Mouse (Mus musculus): Measurements from ENCODE around the gene Dglucy. TPM values are rescaled to one million over a fixed set of nuclear protein-coding genes. Genes with fewer than 3 reads are reported as not detected.

Gene Dglucy
- polyA plus RNA-seq, 1 experiment from 2014 or later, result 3.6 TPM

GRCm38 (mm10) chr12:100909765-100910164, 130.9 kb downstream of the Dglucy start:
- Histone ChIP-seq H3K27me3 (ENCODE audit: control insufficient read depth, insufficient read depth, low read length) (peaks cover 3% of the 10 kb centered on the region), H3K27ac (ENCODE audit: low read depth, low read length) (no peak overlapping the region), H3K9me3 (ENCODE audit: control insufficient read depth, low read length) (no peaks in the 10 kb centered on the region), H3K4me3 (ENCODE audit: low read length) (no peak overlapping the region), H3K36me3 (ENCODE audit: control insufficient read depth, insufficient read depth, low read length) (peaks cover 7% of the 10 kb centered on the region; the same call in 1 of the 2 replicates), H3K4me2 (replicated peaks; ENCODE audit: low read depth, low read length) (no peak overlapping the region), H3K4me1 (ENCODE audit: control insufficient read depth, insufficient read depth, low read length) (no peaks in the 10 kb centered on the region), H3K9ac (ENCODE audit: low read depth, low read length) (no peak overlapping the region)
- ATAC-seq (ENCODE audit: low FRiP score, low TSS enrichment), result no peak
- WGBS, result 54% methylated on average over 6 of the region's 6 CpGs

DNA sequence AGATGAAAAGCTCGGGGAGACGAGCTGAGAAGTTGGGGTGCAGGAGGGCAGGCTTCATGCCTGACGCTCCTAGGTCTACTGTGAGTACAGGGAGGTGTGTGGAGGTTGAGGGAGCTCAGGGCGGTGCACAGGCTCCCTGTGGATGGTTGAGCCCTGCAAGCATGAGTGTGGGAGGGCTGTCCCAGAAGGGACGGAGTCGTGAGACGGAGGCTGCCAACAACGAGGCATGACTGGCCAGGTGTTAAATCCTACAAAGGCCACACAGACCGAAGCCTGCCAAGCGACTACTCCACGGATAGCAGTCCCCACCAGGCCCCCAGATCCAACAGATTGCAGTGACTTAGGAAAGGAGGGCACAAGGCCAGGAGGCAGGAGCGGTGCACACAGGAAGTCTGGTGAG, 131.9 kb downstream of the Dglucy start:
- no peak overlapping the region for H3K9ac ChIP-seq (ENCODE audit: low read depth, low read length)
- no peak overlapping the region for H3K27ac ChIP-seq (ENCODE audit: low read depth, low read length)
- ATAC-seq (ENCODE audit: low FRiP score, low TSS enrichment), result no peak
- peaks cover 3% of the 10 kb centered on the region for H3K27me3 ChIP-seq (ENCODE audit: control insufficient read depth, insufficient read depth, low read length)
- no peaks in the 10 kb centered on the region for H3K4me1 ChIP-seq (ENCODE audit: control insufficient read depth, insufficient read depth, low read length)
- H3K4me2 ChIP-seq (replicated peaks; ENCODE audit: low read depth, low read length), result no peak overlapping the region
- 63% methylated on average over 12 of the region's 12 CpGs for WGBS
- no peak overlapping the region for H3K4me3 ChIP-seq (ENCODE audit: low read length)
- no peaks in the 10 kb centered on the region for H3K9me3 ChIP-seq (ENCODE audit: control insufficient read depth, low read length)
- peaks cover 8% of the 10 kb centered on the region; the same call in 1 of the 2 replicates for H3K36me3 ChIP-seq (ENCODE audit: control insufficient read depth, insufficient read depth, low read length)

GRCm38 (mm10) chr12:100924646-100925339, 145.9 kb downstream of the Dglucy start:
- Histone ChIP-seq H3K36me3 (ENCODE audit: control insufficient read depth, insufficient read depth, low read length) (peaks cover 48% of the 10 kb centered on the region), H3K4me3 (ENCODE audit: low read length) (no peak overlapping the region), H3K27me3 (ENCODE audit: control insufficient read depth, insufficient read depth, low read length) (no peaks in the 10 kb centered on the region), H3K9me3 (ENCODE audit: control insufficient read depth, low read length) (no peaks in the 10 kb centered on the region), H3K4me1 (ENCODE audit: control insufficient read depth, insufficient read depth, low read length) (no peaks in the 10 kb centered on the region), H3K9ac (ENCODE audit: low read depth, low read length) (no peak overlapping the region), H3K4me2 (replicated peaks; ENCODE audit: low read depth, low read length) (no peak overlapping the region), H3K27ac (ENCODE audit: low read depth, low read length) (no peak overlapping the region)
- ATAC-seq (ENCODE audit: low FRiP score, low TSS enrichment), result no peak
- WGBS, result 78% methylated on average over 15 of the region's 15 CpGs

DNA sequence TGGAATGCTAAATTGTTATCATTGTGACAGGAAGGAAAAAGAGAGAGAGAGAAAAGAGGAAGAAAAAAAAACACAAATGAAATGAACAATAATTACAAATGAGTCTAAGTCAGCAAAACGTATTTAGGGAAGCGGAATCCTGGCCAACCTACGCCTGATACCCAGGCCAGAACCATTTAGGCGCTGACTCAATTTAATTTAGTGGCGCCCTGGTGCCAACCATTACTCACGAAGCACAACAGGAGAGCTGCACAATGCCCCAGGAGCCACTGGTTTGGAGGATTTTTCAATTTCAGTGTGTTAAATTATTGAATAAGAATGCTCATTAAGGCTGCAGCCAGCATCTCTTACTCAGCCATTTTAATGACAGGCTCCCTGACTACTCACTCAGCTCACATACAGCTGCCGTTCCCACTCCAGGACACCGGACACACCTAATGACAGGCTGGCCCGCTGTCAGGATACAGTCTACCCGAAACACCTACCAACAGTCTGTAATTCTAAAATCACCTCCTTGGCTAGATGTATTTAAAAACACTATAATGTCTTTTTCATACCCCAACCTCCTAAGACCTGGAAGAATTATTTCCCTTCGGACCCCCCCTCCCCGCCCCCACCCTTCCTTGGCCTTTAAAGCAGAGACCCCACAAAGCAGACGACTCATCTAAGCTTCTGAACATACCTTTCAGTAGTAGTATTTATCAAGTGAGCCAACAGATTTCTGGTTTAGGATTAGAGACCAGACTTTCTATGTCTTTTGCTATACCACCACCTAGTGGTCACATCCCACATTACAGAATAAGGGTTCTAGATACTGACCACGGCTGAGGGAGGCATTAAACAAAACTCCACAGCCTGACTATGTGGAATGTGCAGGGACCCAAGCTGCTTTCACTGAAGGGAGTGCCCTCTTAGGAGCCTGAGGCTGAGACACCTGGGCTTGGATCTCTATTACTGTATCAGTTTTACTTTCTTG, 147.1 kb downstream of the Dglucy start:
- Histone ChIP-seq H3K4me1 (ENCODE audit: control insufficient read depth, insufficient read depth, low read length) (no peaks in the 10 kb centered on the region), H3K36me3 (ENCODE audit: control insufficient read depth, insufficient read depth, low read length) (peaks cover 52% of the 10 kb centered on the region), H3K9ac (ENCODE audit: low read depth, low read length) (no peak overlapping the region), H3K9me3 (ENCODE audit: control insufficient read depth, low read length) (no peaks in the 10 kb centered on the region), H3K4me2 (replicated peaks; ENCODE audit: low read depth, low read length) (no peak overlapping the region), H3K27me3 (ENCODE audit: control insufficient read depth, insufficient read depth, low read length) (no peaks in the 10 kb centered on the region), H3K4me3 (ENCODE audit: low read length) (no peak overlapping the region), H3K27ac (ENCODE audit: low read depth, low read length) (no peak overlapping the region)
- ATAC-seq (ENCODE audit: low FRiP score, low TSS enrichment), result peak; percentile 65; the same call in 1 of the 2 replicates
- WGBS, result 75% methylated on average over 14 of the region's 14 CpGs

DNA sequence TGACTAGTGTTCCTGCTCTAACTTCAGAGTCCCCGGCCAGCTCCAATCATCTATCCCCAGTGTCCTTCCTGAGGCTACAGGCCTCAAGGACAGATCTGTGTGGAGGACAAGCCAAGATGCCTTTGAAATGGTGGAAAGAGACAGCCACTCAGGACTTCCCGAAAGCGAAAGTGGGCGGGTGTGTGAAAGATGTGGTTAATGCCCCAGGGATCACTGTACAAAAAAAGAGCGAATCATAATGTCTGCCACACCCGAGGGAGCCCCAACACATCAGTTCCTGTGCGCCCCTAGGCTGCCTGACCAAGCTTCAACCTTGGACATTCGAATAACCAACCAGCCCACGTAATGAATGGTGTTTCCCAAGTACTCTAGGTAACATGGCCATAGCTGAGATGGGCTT, 149.4 kb downstream of the Dglucy start:
- Histone ChIP-seq H3K4me1 (ENCODE audit: control insufficient read depth, insufficient read depth, low read length) (no peaks in the 10 kb centered on the region), H3K27ac (ENCODE audit: low read depth, low read length) (no peak overlapping the region), H3K36me3 (ENCODE audit: control insufficient read depth, insufficient read depth, low read length) (peaks cover 51% of the 10 kb centered on the region), H3K27me3 (ENCODE audit: control insufficient read depth, insufficient read depth, low read length) (no peaks in the 10 kb centered on the region), H3K4me3 (ENCODE audit: low read length) (no peak overlapping the region), H3K9me3 (ENCODE audit: control insufficient read depth, low read length) (no peaks in the 10 kb centered on the region), H3K9ac (ENCODE audit: low read depth, low read length) (no peak overlapping the region), H3K4me2 (replicated peaks; ENCODE audit: low read depth, low read length) (no peak overlapping the region)
- no peak for ATAC-seq (ENCODE audit: low FRiP score, low TSS enrichment)
- WGBS, result 93% methylated on average over 9 of the region's 9 CpGs

DNA sequence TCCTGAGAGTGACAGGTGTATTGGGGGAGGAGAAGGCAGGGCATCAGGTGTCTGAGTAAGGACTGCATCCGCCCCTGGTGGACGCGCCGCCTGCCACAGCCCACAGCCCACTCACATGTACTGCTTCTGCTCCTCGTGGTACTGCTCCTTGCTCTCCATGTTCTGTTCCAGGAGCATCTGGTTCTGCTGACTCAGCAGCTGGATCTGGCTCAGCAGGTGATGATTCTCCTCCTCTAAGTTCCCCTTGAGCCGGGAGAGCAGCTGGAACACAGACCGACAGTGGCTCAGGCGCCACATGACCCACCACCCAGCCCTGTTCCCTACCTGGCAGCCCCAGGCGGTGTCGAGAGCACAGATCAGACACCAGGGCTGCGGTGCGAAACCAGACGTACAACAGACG, 152.8 kb downstream of the Dglucy start:
- ATAC-seq (ENCODE audit: low FRiP score, low TSS enrichment), result no peak
- H3K36me3 ChIP-seq (ENCODE audit: control insufficient read depth, insufficient read depth, low read length), result peaks cover 39% of the 10 kb centered on the region
- H3K27me3 ChIP-seq (ENCODE audit: control insufficient read depth, insufficient read depth, low read length), result no peaks in the 10 kb centered on the region
- no peaks in the 10 kb centered on the region for H3K9me3 ChIP-seq (ENCODE audit: control insufficient read depth, low read length)
- H3K4me1 ChIP-seq (ENCODE audit: control insufficient read depth, insufficient read depth, low read length), result no peaks in the 10 kb centered on the region
- H3K4me2 ChIP-seq (replicated peaks; ENCODE audit: low read depth, low read length), result no peak overlapping the region
- no peak overlapping the region for H3K9ac ChIP-seq (ENCODE audit: low read depth, low read length)
- 96% methylated on average over 14 of the region's 14 CpGs for WGBS
- no peak overlapping the region for H3K4me3 ChIP-seq (ENCODE audit: low read length)
- H3K27ac ChIP-seq (ENCODE audit: low read depth, low read length), result no peak overlapping the region

DNA sequence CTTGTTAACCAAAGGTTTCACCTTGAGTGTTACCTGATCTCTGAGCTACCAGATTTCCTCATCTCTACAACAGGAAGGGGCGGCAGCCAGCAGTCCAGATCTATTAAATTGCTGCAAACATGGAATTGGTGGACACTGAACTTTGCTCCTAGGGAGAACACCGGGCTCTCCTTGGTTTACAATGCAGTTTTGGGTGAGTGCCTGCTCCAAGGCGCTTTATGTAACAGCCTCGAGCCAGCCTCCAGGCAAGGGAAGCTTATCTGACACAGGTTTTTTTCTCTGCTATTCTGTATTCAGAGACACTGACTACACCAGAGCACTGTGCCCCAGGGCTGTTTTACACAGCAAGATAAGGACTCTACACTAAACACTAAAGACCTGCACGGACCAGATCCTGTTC, 155.9 kb downstream of the Dglucy start:
- Histone ChIP-seq H3K9ac (ENCODE audit: low read depth, low read length) (no peak overlapping the region), H3K9me3 (ENCODE audit: control insufficient read depth, low read length) (no peaks in the 10 kb centered on the region), H3K4me3 (ENCODE audit: low read length) (no peak overlapping the region), H3K4me1 (ENCODE audit: control insufficient read depth, insufficient read depth, low read length) (0 out of 2 replicates have a peak, but pooled peaks cover 4% of the 10 kb centered on the region), H3K27ac (ENCODE audit: low read depth, low read length) (no peak overlapping the region), H3K4me2 (replicated peaks; ENCODE audit: low read depth, low read length) (no peak overlapping the region), H3K36me3 (ENCODE audit: control insufficient read depth, insufficient read depth, low read length) (peaks cover 38% of the 10 kb centered on the region), H3K27me3 (ENCODE audit: control insufficient read depth, insufficient read depth, low read length) (no peaks in the 10 kb centered on the region)
- 85% methylated on average over 5 of the region's 5 CpGs for WGBS
- no peak for ATAC-seq (ENCODE audit: low FRiP score, low TSS enrichment)

DNA sequence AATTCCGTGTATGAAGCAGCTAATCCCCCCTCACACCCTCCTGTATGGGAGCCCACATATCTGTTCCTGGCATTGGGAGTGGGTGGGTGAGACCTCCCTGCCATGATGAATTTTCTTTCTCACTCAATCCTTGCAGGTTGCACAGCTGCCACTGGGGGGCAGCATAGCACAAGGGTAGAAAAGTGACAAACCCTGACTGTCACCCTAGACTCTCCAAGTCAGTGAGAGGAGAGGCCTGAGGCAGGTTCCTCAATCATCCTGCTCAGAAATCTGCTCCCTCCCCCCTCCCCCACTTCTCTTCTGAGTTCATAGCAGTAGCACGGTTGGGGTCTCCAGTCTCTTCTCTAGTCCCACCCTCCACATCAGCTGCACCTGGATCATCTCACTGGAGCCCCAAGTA, 157.3 kb downstream of the Dglucy start:
- no peak overlapping the region for H3K4me2 ChIP-seq (replicated peaks; ENCODE audit: low read depth, low read length)
- peak; percentile 53; the same call in 1 of the 2 replicates for ATAC-seq (ENCODE audit: low FRiP score, low TSS enrichment)
- H3K36me3 ChIP-seq (ENCODE audit: control insufficient read depth, insufficient read depth, low read length), result peaks cover 41% of the 10 kb centered on the region
- 0 out of 2 replicates have a peak, but pooled peaks cover 4% of the 10 kb centered on the region for H3K4me1 ChIP-seq (ENCODE audit: control insufficient read depth, insufficient read depth, low read length)
- no peak overlapping the region for H3K4me3 ChIP-seq (ENCODE audit: low read length)
- H3K27ac ChIP-seq (ENCODE audit: low read depth, low read length), result no peak overlapping the region; the same call in 1 of the 2 replicates
- 14% methylated on average over 2 of the region's 2 CpGs for WGBS
- H3K27me3 ChIP-seq (ENCODE audit: control insufficient read depth, insufficient read depth, low read length), result no peaks in the 10 kb centered on the region
- no peak overlapping the region for H3K9ac ChIP-seq (ENCODE audit: low read depth, low read length)
- no peaks in the 10 kb centered on the region for H3K9me3 ChIP-seq (ENCODE audit: control insufficient read depth, low read length)

Measured in kidney, embryonic 14.5 days (tissue).